ENCODE assay signal across 21 mouse cellular contexts in the genomic region with DNA sequence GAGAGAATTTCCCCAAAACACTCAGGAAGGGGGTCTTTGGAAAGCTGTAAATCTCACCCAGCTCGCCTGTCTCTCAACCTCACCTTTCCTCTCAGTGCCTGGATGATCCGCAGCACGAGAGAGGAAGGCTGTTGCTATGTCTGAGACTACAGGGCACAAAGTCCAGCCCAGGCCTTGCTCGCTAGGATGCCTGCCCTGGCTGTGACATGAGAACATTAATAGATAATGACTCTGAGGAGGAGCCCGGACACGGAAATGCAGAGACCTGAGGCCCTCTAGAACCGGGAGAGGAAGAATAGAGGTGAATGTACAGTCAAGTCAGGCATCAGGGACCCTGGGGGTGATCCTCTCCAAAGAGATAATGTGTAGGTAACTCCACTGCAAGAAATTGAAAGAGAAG. TPM values are rescaled to one million over a fixed set of nuclear protein-coding genes. Genes with fewer than 3 reads are reported as not detected.
DNase-seq lines count a peak whose midpoint lies in the region; ATAC-seq and TF ChIP-seq lines count a peak whose summit lies in the region.
"Had no signal": no experiment of that assay in that cellular context is flagged by ENCODE, and none has a peak within 500 bp of the region (broad histone marks: within the 10 kb centered on the region; RNA-seq: fewer than 3 reads in every experiment).

No protein-coding gene starts in this region.

- 49% methylated on average over 7 of the region's 7 CpGs for WGBS in heart, postnatal 0 days
- 39% methylated on average over 7 of the region's 7 CpGs for WGBS in kidney, postnatal 0 days
- WGBS in stomach, postnatal 0 days = 51% methylated on average over 7 of the region's 7 CpGs

- no peak overlapping the region for H3K4me3 ChIP-seq in heart, postnatal 0 days (ENCODE audit: low read depth, low read length)
- H3K4me3 ChIP-seq in kidney, postnatal 0 days (replicated peaks; ENCODE audit: low read depth, low read length) = no peak overlapping the region; the same call in 1 of the 2 replicates
- no peak overlapping the region for H3K4me3 ChIP-seq in stomach, postnatal 0 days (ENCODE audit: low read depth, low read length)
- H3K4me3 ChIP-seq: embryonic facial prominence, embryonic 13.5 days; liver, embryonic 15.5 days had no signal

- TF ChIP-seq EP300 in heart, postnatal 0 days (IDR thresholded peaks at IDR 0.05; ENCODE audit: low read depth) = no peak
- TF ChIP-seq EP300 in stomach, postnatal 0 days (optimal IDR thresholded peaks at IDR 0.05) = no peak

- no peaks in the 10 kb centered on the region for H3K4me1 ChIP-seq in heart, postnatal 0 days (ENCODE audit: control insufficient read depth, insufficient read depth)
- H3K4me1 ChIP-seq in kidney, postnatal 0 days (replicated peaks; ENCODE audit: insufficient read depth, low read length) = no peaks in the 10 kb centered on the region
- no peaks in the 10 kb centered on the region for H3K4me1 ChIP-seq in stomach, postnatal 0 days (replicated peaks; ENCODE audit: control insufficient read depth, insufficient read depth)
- H3K4me1 ChIP-seq: liver, embryonic 15.5 days had no signal

- 0 out of 2 replicates have a peak overlapping the region, but pooled peaks have one; percentile 16 for H3K4me2 ChIP-seq in heart, postnatal 0 days (ENCODE audit: low read depth, low read length)
- H3K4me2 ChIP-seq in kidney, postnatal 0 days (ENCODE audit: low read length) = peak overlapping the region; percentile 48
- H3K4me2 ChIP-seq in stomach, postnatal 0 days (replicated peaks; ENCODE audit: low read depth) = no peak overlapping the region
- H3K4me2 ChIP-seq: liver, embryonic 15.5 days had no signal

- H3K27ac ChIP-seq in heart, postnatal 0 days (ENCODE audit: low read depth) = no peak overlapping the region
- H3K27ac ChIP-seq in kidney, postnatal 0 days = peak overlapping the region; percentile 79
- no peak overlapping the region for H3K27ac ChIP-seq in stomach, postnatal 0 days (replicated peaks)
- H3K27ac ChIP-seq: embryonic facial prominence, embryonic 13.5 days; liver, embryonic 15.5 days had no signal

- H3K9me3 ChIP-seq in heart, postnatal 0 days (replicated peaks; ENCODE audit: control insufficient read depth, low read length) = no peaks in the 10 kb centered on the region
- H3K9me3 ChIP-seq in kidney, postnatal 0 days (replicated peaks; ENCODE audit: low read length) = no peaks in the 10 kb centered on the region
- H3K9me3 ChIP-seq in stomach, postnatal 0 days (ENCODE audit: control insufficient read depth, low read length) = no peaks in the 10 kb centered on the region
- H3K9me3 ChIP-seq: embryonic facial prominence, embryonic 13.5 days; liver, embryonic 15.5 days had no signal

- H3K9ac ChIP-seq in heart, postnatal 0 days (replicated peaks; ENCODE audit: low read depth, low read length) = no peak overlapping the region
- 0 out of 2 replicates have a peak overlapping the region, but pooled peaks have one; percentile 45 for H3K9ac ChIP-seq in kidney, postnatal 0 days (ENCODE audit: low read depth, low read length)
- H3K9ac ChIP-seq in stomach, postnatal 0 days (ENCODE audit: low read length) = no peak overlapping the region
- H3K9ac ChIP-seq: liver, embryonic 15.5 days had no signal

- DNase-seq in heart, postnatal 0 days (ENCODE audit: low spot score) = no peak
- DNase-seq in heart, postnatal 14 days = no peak
- peak; percentile 67 for DNase-seq in kidney, adult 18-20 months
- DNase-seq in kidney, postnatal 0 days (ENCODE audit: low spot score) = peak; percentile 39
- no peak for DNase-seq in stomach, postnatal 0 days (ENCODE audit: low spot score)
- DNase-seq in cerebellum, postnatal 36 days = no peak
- no peak for DNase-seq in adrenal gland, postnatal 36 days
- DNase-seq in spleen, adult 18-20 months = no peak
- DNase-seq: cerebellum, adult 8-10 months; forebrain, postnatal 0 days; gastrocnemius, postnatal 14 days; right cerebral cortex, adult 18-20 months; thymus, postnatal 4 days had no signal

- intact Hi-C loops in heart, postnatal 14 days (cut with DNase I) = no loop called here

- H3K27me3 ChIP-seq in heart, postnatal 0 days (ENCODE audit: control insufficient read depth, insufficient read depth, low read length) = no peaks in the 10 kb centered on the region
- no peaks in the 10 kb centered on the region for H3K27me3 ChIP-seq in kidney, postnatal 0 days (ENCODE audit: insufficient read depth, low read length)
- no peaks in the 10 kb centered on the region for H3K27me3 ChIP-seq in stomach, postnatal 0 days (ENCODE audit: control insufficient read depth, insufficient read depth, low read length)
- H3K27me3 ChIP-seq: embryonic facial prominence, embryonic 13.5 days; liver, embryonic 15.5 days had no signal

- ATAC-seq in heart, postnatal 0 days (ENCODE audit: insufficient read depth, low read depth) = peak; percentile 57; the same call in 1 of the 2 replicates
- ATAC-seq in kidney, postnatal 0 days (replicated peaks; ENCODE audit: low FRiP score, low read depth) = peak; percentile 80
- ATAC-seq in stomach, postnatal 0 days (ENCODE audit: low FRiP score, low TSS enrichment) = peak; percentile 39; the same call in 1 of the 2 replicates
- ATAC-seq: lung, postnatal 0 days; midbrain, embryonic 16.5 days had no signal

- no peaks in the 10 kb centered on the region for H3K36me3 ChIP-seq in heart, postnatal 0 days (replicated peaks; ENCODE audit: control insufficient read depth, insufficient read depth, low read length)
- H3K36me3 ChIP-seq in kidney, postnatal 0 days (ENCODE audit: insufficient read depth, low read length) = no peaks in the 10 kb centered on the region
- H3K36me3 ChIP-seq in stomach, postnatal 0 days (ENCODE audit: control insufficient read depth, insufficient read depth, low read length) = no peaks in the 10 kb centered on the region
- H3K36me3 ChIP-seq: embryonic facial prominence, embryonic 13.5 days; liver, embryonic 15.5 days had no signal

- no peak for TF ChIP-seq CTCF in heart, postnatal 0 days (IDR thresholded peaks at IDR 0.05; ENCODE audit: low read depth)
- TF ChIP-seq CTCF in kidney, postnatal 0 days (IDR thresholded peaks at IDR 0.05; ENCODE audit: low read depth) = no peak
- TF ChIP-seq CTCF in stomach, postnatal 0 days (IDR thresholded peaks at IDR 0.05; ENCODE audit: low read depth) = no peak

RNA-seq across cellular contexts. Expression of a gene that starts 1.1 kb away (rescaled TPM):
- 1.3 and 5.5 TPM in 2 replicates for total RNA-seq in heart, postnatal 0 days (2014; rRNA removed; ENCODE audit: low replicate concordance)
- 1.9 and 2.7 TPM in 2 replicates for polyA plus RNA-seq in heart, postnatal 0 days (2015; fragmentation: Nextera tagmentation; extraction: Ambion mirVana)
- total RNA-seq in heart, postnatal 14 days (2021) = 10 to 100 TPM; 10.7 to 12.8 TPM
- polyA plus RNA-seq in kidney, postnatal 0 days (2015; fragmentation: Nextera tagmentation; extraction: Ambion mirVana) = 36.8 and 44.4 TPM in 2 replicates
- polyA plus RNA-seq in stomach, postnatal 0 days (2015; fragmentation: Nextera tagmentation; extraction: Ambion mirVana) = 1.4 and 2.1 TPM in 2 replicates
- total RNA-seq in adrenal gland, postnatal 36 days (2021) = 1 to 10 TPM; 2.8 to 3.2 TPM

RNA-seq across cellular contexts. Expression of a gene that starts 3.6 kb away (rescaled TPM):
- not detected in 2 replicates for total RNA-seq in heart, postnatal 0 days (2014; rRNA removed; ENCODE audit: low replicate concordance)
- not detected in 2 replicates for polyA plus RNA-seq in heart, postnatal 0 days (2015; fragmentation: Nextera tagmentation; extraction: Ambion mirVana)
- total RNA-seq in heart, postnatal 14 days (2021) = not detected
- 0.01 TPM in 1 of 2 replicates, not detected in the other for polyA plus RNA-seq in kidney, postnatal 0 days (2015; fragmentation: Nextera tagmentation; extraction: Ambion mirVana)
- 0.01 TPM in 1 of 2 replicates, not detected in the other for polyA plus RNA-seq in stomach, postnatal 0 days (2015; fragmentation: Nextera tagmentation; extraction: Ambion mirVana)
- 1 to 10 TPM in 1 of 2 experiments, not detected in 1; 2.9 TPM for total RNA-seq in adrenal gland, postnatal 36 days (2021)
- total RNA-seq: adrenal gland, postnatal 4 days; forebrain, postnatal 0 days; heart, postnatal 25 days; megakaryocyte, adult 5-6 weeks had no signal
- polyA plus RNA-seq: liver, embryonic 15.5 days; lung, postnatal 0 days; neural tube, embryonic 11.5 days had no signal

RNA-seq across cellular contexts. Expression of a gene that starts 57.4 kb away (rescaled TPM):
- 46.7 and 54.9 TPM in 2 replicates for total RNA-seq in heart, postnatal 0 days (2014; rRNA removed; ENCODE audit: low replicate concordance)
- 28.1 and 29.6 TPM in 2 replicates for polyA plus RNA-seq in heart, postnatal 0 days (2015; fragmentation: Nextera tagmentation; extraction: Ambion mirVana)
- 10 to 100 TPM; 53.4 to 61.5 TPM for total RNA-seq in heart, postnatal 14 days (2021)
- 0.85 and 1.1 TPM in 2 replicates for polyA plus RNA-seq in kidney, postnatal 0 days (2015; fragmentation: Nextera tagmentation; extraction: Ambion mirVana)
- 3.6 and 4.0 TPM in 2 replicates for polyA plus RNA-seq in stomach, postnatal 0 days (2015; fragmentation: Nextera tagmentation; extraction: Ambion mirVana)
- 1 to 10 TPM; 1.6 to 1.7 TPM for total RNA-seq in adrenal gland, postnatal 36 days (2021)
- total RNA-seq: megakaryocyte, adult 5-6 weeks had no signal

Comparison
In these comparisons a context has a peak if more than half of its experiments do, and no peak if none do; other contexts are left out.
1. DNase-seq: peak in kidney, adult 18-20 months (single experiment) and kidney, postnatal 0 days (single experiment); none in heart, postnatal 0 days (single experiment), heart, postnatal 14 days (0 of 2), stomach, postnatal 0 days (single experiment), cerebellum, postnatal 36 days (0 of 2), adrenal gland, postnatal 36 days (0 of 2) and spleen, adult 18-20 months (0 of 2).
2. RNA of a gene that starts 57.4 kb away (total RNA-seq): 53.4 to 61.5 TPM in heart, postnatal 14 days and 46.7 to 54.9 TPM in heart, postnatal 0 days; 1.6 to 1.7 TPM in adrenal gland, postnatal 36 days; every median in the first group is over 10 times any median in the second.
3. Peak in every context shown above with its lines, with median percentiles within 50 percentile points of each other: ATAC-seq.